Mouse (Mus musculus) heart, postnatal 10 days (tissue): ENCODE data around the gene Mcm10. TPM values are rescaled to one million over a fixed set of nuclear protein-coding genes. Genes with fewer than 3 reads are reported as not detected.
"Not testable (repeated sequence)": the region's sequence is repeated elsewhere in the genome, so short reads cannot be mapped to it uniquely, and the experiment has no call there.

ENCODE experiments used
- DNase-seq, 2 experiments: peaks; one replicate each; pipeline ENCODE4 v3.0.0; 2021
- intact Hi-C: fragments of 180-260 bp; cut with DNase I; formaldehyde crosslinking; loops from one replicate; pipeline ENCODE4 v1.15.1; 2025
- total RNA-seq, 2 experiments: library from RNA; stranded (reverse); gene quantifications; 2 replicates each; pipeline ENCODE4 v1.2.3; 2021

Mcm10 gene
- total RNA-seq, 2 experiments from 2014 or later, result 3.5 to 3.9 TPM

- DNase-seq, result no peak
- intact Hi-C loops, result no loop called here
Observed at GRCm38 (mm10) chr2:4988826-4989424, 23.7 kb downstream of the Mcm10 start.

GRCm38 (mm10) chr2:4987388-4988180 is 25.0 kb downstream of the Mcm10 start:
- intact Hi-C loops, result no loop called here
- DNase-seq, result no peak

GRCm38 (mm10) chr2:4986798-4987197 is 25.8 kb downstream of the Mcm10 start:
- DNase-seq, result no peak
- intact Hi-C loops, result no loop called here

- DNase-seq, result no peak
- intact Hi-C loops, result no loop called here
Observed at GRCm38 (mm10) chr2:4985000-4985399, 27.6 kb downstream of the Mcm10 start.

GRCm38 (mm10) chr2:4983987-4984386 is 28.6 kb downstream of the Mcm10 start:
- intact Hi-C loops, result no loop called here
- no peak for DNase-seq

- intact Hi-C loops, result no loop called here
Observed at GRCm38 (mm10) chr2:4978091-4978490, 34.5 kb downstream of the Mcm10 start.

GRCm38 (mm10) chr2:4975807-4976206 is 36.8 kb downstream of the Mcm10 start, which contains the start of gene Ucma:
Ucma (plus strand) TSS chr2:4976122.
- intact Hi-C loops, result no loop called here
- no peak for DNase-seq

More at GRCm38 (mm10) chr2:4978091-4978490, 34.5 kb downstream of the Mcm10 start:
- DNase-seq, result peak; percentile 6 to 11

- intact Hi-C loops, result no loop called here
Observed at GRCm38 (mm10) chr2:4969083-4969482, 43.5 kb downstream of the Mcm10 start.

GRCm38 (mm10) chr2:4967806-4968205 is 44.8 kb downstream of the Mcm10 start:
- intact Hi-C loops, result no loop called here
- DNase-seq, result no peak

More at GRCm38 (mm10) chr2:4969083-4969482, 43.5 kb downstream of the Mcm10 start:
- DNase-seq, result no peak

GRCm38 (mm10) chr2:4958039-4958438 is 54.6 kb downstream of the Mcm10 start:
- intact Hi-C loops, result no loop called here
- no peak for DNase-seq

GRCm38 (mm10) chr2:4954216-4954760 is 58.3 kb downstream of the Mcm10 start:
- intact Hi-C loops, result no loop called here

GRCm38 (mm10) chr2:4950986-4951385 is 61.6 kb downstream of the Mcm10 start:
- no peak for DNase-seq
- intact Hi-C loops, result no loop called here

More at GRCm38 (mm10) chr2:4954216-4954760, 58.3 kb downstream of the Mcm10 start:
- no peak for DNase-seq

GRCm38 (mm10) chr2:4949691-4950090 is 62.9 kb downstream of the Mcm10 start:
- DNase-seq, intact Hi-C loops: not testable (repeated sequence)

- intact Hi-C loops, result no loop called here
- no peak for DNase-seq
Observed at GRCm38 (mm10) chr2:4940861-4941260, 71.7 kb downstream of the Mcm10 start.

Other genes with a start within 250 kb of the Mcm10 start
- gene Sephs1, start 131.2 kb downstream of the Mcm10 start, total RNA-seq, result 10 to 100 TPM; 30.1 to 35.1 TPM
- gene Phyh, start 93.8 kb downstream of the Mcm10 start, total RNA-seq, result 100 to 1,000 TPM; 417 to 432 TPM
- under 1 TPM; 0.36 to 0.37 TPM for gene Ucma, start 36.7 kb downstream of the Mcm10 start, total RNA-seq
- gene Optn, start 51.3 kb upstream of the Mcm10 start, total RNA-seq, result 10 to 100 TPM; 42.1 to 42.2 TPM
- 1 to 10 TPM; 8.2 to 8.6 TPM for gene Ccdc3, start 125.0 kb upstream of the Mcm10 start, total RNA-seq